Mouse (Mus musculus) gastrocnemius, postnatal 14 days (tissue): ENCODE measurements at regions not wholly inside any gene's neighbourhood (a gene's known extent, or its start where the extent isn't known, plus 50 kb on each side); places are given as distances from the start of the nearest gene placed in this dataset.

ENCODE experiments used
- DNase-seq: peaks from one replicate; pipeline ENCODE4 v3.0.0; 2021; ENCODE audit warnings: mixed read lengths
- intact Hi-C: fragments of 180-260 bp; cut with DNase I; formaldehyde crosslinking; loops from one replicate; pipeline ENCODE4 v1.15.1; 2025; ENCODE audit warnings: low total_unique reads

DNA sequence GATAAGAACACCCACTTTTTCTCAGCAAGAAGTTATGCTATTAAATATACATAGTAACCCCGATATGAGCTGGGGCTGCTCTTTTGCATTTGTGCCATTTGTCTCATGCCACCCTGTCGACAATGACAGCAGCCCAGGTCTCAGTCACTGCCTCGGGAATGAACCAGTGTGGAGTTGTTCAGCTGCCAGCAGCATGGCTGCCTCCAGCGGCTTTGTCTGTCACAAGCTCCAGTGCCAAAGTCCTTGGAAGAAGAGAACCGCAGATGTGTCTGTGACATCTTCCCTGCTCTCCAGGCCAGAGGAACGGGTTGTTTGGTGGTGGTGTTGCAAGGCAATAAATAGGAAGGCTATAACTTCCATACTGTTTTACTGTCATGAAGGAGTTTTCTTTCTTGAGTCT lies 130.7 kb downstream of the Cep170 start:
- intact Hi-C loops, result no loop called here

DNA sequence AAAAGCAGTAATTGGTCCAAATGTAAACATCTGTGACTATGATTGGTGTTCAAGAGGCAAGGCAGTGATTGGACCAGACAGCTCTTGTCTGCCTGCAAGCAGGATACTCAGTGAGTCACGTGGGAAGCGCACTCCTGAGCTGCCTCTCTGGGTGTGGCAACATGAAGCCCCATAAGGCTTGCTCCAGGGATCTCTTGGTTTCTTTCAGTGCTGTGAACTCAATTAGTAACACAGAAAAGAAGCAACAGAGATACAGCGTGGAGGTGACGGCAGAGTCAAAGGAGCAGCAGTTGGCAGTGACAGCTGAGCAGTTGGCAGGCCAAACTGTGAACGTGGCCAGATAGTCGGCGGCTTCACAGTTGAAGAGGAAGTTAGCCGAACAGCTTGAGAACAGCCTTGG lies 131.9 kb downstream of the Cep170 start:
- DNase-seq, result peak; percentile 17
- intact Hi-C loops, result no loop called here

More for the DNA sequence above, 130.7 kb downstream of the Cep170 start:
- DNase-seq, result no peak

DNA sequence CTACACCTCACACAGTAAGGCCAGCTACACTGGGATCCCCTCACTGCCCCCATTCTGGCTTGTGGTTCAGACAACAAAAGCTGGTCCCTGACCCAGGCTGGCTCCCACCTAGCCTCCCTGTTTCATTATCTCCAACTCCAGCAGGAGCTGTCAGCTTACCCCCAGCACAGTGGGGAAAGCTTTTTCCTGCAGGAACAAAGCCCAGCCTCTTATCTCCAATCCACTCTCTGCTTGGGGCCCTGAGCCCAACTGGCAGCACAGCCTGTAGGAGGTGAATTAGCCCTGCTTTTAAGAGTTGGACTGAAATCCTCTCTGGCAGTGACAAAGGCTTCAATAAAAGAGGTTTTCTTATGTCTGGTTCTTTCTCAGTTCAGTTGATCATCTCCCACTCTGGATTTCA lies 138.7 kb downstream of the Cep170 start:
- no peak for DNase-seq
- intact Hi-C loops, result no loop called here

DNA sequence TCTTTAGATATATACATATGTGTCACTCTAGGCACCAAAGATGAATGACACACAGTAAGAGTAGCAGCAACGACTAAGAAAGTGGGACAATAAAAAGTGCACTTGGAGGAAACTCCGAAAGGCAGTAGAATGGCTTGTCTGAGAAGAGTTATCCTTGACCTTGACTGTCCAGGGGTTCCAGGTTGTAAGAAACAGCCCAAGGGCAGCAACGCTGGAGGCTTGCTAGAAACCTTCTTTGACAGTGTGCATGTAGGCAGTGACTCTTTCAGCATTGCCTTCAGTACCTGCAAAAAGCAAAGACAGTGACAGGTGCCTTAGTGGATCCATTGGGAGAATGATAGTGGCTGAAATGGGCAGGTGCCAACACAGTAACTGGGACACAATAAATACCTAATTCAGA lies 142.8 kb downstream of the Cep170 start:
- intact Hi-C loops, result no loop called here
- no peak for DNase-seq

DNA sequence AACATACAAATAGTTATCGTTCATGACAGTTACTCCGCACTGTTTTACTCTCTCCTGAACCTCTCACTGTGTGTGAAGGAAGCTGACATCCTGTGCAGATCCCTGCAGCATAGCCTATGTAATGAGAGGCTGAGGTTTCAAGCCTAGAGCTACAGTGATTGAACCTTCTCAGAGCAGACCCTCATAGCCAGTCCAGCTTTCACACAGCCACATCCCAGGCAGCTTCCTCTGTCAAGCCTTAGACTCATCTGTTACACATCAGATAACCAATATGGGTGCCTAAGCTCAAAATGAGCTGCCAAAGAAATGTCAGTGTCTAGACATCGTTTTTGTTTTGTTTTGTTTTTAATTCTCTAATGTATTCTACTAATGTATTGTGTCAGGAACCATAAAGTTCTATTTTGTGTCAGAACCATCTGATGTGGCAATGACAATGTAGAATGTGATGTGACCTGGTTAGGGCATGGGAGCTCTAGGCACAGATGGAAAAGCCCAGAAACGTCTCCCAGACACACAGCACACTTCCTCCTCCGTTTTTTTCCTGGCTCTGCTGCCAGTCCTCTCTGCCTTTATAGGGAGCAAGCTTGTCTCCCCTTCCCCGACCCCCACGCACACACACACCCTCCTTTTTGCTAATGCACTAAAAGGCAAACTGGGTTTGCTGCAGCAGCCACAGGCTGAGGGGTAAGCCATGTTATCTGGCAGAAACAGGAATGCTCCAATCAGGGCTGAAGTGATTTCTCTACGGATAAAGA lies 146.1 kb downstream of the Cep170 start:
- DNase-seq, result no peak
- intact Hi-C loops, result no loop called here

DNA sequence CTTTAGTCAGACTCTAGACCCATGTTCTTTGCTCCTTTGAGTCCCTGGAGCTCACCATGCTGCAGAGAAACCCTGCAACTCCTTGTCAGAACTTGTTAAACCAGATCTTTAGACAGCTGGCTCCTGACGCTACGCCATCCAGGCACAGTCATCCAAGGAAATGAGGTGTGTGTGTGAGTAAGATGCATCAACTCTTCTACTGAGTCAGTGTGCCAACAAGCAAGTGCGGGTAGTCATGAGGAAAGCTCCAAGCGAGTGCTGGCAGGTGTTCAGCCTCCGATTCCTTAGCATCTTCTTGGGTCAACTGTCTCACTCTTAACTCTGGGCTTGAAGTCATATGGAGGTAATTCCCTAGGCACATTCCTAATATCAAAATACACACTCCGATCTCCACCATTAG lies 153.6 kb downstream of the Cep170 start:
- no peak for DNase-seq
- intact Hi-C loops, result no loop called here

DNA sequence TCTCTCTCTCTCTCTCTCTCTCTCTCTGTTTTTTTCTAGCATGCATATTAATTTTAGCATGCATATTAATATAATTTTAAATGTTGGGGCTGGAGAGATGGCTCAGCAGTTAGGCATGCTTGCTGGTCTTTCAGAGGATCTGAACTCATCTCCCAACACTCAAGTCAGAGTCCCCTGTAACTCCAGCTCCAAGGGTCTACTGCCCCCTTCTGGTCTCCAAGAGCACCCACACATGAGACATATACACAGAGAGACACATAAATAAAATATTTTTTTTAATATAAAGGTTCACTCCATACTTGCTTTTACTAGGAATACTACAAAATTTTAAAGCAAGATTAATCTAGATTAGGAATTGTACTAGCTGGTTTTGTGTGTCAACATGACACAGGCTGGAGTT lies 155.2 kb downstream of the Cep170 start:
- DNase-seq, result no peak
- intact Hi-C loops, result no loop called here

DNA sequence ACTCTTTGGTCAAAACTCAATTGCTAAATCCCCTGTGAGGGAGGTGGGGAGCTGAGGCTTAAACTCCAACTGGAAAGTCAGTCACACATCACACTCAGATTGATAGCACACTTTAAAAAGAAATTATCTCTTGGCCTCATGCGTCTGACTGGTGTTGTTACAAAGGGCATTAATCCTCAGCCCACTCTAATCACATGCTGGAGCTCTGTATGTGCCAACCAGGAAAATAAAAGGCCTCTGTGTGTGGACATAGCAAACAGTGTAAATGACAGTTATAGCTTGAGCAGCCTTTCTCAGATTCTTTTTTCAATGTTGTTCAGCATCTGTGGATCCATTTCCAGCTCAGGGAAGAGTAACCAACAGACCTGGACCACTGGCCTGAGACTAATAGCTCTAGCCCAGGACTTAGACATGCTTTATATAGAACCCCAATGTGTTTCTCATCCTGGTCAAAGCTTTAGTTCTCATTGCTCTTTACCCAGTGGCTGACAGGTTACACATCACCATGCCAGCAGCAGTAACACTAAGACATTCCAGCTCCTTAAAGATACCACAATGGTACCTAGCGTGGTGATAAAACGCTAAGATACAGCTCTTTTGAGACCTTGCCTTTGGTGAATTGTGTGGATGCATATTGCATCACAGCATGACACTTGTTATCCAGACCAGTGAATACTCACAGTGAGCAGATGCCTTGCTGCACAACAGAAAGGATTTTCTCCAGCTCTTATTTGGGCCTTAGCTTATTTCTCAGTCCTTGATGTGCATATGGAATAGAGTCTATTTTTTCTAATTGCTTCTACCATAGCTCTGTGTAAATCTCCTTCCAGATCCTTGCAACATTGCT lies 158.2 kb downstream of the Cep170 start:
- intact Hi-C loops, result no loop called here
- no peak for DNase-seq

DNA sequence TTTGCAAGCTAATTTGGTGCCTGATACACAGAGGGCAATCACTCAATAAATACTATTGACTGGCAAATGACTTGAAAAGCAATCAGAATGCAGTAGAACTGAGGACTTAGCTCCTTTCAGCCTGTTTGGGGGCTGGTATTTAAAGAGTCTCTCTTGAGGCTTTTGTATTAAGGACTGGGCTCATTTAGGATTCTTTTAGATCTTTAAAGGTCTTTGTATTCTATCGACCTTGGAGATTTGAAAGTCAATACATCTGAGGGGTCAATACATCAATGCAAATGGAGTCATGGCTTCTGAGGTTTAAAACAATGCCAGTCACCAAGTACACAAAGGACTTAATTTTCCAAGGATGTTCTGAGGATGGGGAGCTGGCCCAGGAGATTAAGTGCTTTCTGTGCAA lies 169.6 kb downstream of the Cep170 start:
- DNase-seq, result no peak
- intact Hi-C loops, result no loop called here

DNA sequence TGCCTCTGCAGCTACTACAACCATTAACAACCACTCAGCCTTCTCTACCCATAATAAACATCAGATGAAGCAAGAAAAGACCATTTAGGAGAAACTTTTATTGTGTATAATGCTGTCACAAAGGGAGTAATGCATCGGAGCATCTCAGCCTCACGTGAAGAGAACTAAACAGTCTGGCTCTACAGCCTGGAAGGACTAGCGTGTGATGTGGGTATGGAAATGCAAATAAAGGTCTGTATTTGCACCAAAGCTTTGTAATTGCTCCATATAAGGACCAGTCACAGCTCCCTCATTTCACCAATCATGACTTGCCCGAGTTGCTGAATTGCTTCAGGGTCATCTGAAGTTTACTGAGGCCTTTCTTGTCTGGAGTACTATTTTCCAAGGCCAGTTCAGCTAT lies 190.7 kb downstream of the Cep170 start:
- no peak for DNase-seq
- intact Hi-C loops, result no loop called here

DNA sequence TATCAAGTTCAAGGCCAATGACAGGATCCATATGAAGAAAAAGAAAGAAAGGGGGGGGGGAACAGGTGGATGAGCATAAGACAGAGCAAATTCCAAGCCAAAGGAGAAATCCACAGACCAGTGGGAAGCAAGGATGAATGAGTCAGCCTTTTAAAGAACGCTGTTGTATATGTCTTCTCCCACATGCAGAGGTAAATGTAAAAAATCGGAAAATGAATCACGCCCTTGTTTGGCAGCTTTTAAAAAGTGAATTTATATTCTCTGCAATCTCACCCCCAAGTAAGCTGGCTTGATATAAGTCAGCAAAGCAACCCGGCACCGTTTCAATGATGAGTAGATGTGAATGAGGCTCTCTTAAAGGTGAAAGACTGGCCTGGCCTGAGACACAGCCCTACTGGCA lies 191.7 kb downstream of the Cep170 start:
- intact Hi-C loops, result no loop called here
- no peak for DNase-seq

DNA sequence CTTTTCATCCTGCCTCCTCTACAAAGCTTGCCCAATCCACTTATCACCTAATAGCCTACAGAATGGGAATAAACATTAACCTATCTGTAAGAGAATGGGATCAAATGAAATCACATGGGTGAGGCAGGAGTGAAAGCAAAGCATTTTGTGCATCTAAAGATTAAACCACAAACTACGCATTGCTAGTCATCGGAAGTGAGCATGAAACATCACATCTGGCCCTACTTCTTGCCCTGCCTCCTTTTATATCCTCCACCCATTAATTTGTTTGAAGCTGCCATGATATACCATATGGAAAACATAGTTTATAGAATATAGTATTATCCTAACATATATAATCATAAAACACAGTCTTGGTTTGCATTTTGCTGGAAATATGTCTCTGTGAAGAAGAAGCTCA lies 192.6 kb downstream of the Cep170 start:
- intact Hi-C loops, result no loop called here

DNA sequence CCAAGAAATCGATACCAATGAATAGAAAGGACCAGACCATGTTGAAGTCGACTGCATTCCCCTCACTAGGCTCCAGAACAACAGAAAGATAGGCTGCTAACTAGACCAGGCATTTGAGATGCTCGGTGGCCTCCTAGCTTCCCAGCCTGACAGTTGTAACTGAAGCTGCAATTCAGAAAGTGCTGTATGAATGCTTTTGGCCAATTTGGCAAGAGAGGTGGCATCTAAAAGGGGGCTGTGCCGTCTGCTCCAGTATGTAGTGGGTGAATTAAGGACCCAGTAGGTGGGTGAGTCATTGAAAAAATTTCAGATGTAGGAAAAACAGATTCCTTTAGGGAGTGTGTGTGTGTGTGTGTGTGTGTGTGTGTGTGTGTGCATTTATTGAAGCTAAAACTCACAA lies 195.0 kb downstream of the Cep170 start:
- intact Hi-C loops, result no loop called here
- DNase-seq, result no peak

More for the DNA sequence above, 192.6 kb downstream of the Cep170 start:
- no peak for DNase-seq

DNA sequence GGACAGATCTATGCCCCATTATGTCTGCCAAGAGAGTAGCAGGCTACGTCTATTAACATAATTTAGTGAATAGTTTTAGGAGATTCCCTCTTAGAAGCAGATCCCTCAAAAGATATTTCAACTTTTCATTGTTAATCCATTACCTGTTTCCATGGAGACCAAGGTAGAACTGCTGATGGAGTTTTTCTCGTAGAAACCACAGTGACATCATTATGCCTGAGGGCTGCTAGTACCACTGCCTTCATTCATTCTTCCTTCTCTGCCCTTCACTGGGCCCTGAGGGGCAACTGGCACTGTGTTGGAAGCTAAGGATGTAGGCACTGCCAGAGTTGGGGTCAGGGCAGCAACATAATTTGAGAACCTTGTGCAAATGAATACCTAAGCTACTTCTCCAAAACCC lies 198.2 kb downstream of the Cep170 start:
- no peak for DNase-seq
- intact Hi-C loops, result no loop called here

DNA sequence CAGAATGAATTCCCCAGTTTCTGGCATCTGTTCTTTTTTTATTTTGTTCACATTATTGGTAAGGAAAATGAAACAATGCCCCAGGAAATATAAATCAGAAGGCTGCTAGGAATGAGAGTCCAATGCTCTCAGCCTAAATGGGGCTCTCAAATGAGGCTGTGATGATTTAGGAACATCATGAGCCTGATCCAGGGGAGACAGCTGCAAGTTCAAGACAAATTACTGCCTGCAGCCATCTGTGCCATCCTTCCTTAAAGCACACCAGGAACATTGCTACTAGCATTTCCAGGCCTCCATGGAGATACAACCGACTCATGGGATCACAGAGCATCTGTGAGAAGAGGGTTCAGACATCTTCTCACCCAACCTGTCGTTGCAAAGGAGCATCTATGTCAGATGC lies 219.6 kb downstream of the Cep170 start:
- intact Hi-C loops, result no loop called here
- DNase-seq, result no peak

DNA sequence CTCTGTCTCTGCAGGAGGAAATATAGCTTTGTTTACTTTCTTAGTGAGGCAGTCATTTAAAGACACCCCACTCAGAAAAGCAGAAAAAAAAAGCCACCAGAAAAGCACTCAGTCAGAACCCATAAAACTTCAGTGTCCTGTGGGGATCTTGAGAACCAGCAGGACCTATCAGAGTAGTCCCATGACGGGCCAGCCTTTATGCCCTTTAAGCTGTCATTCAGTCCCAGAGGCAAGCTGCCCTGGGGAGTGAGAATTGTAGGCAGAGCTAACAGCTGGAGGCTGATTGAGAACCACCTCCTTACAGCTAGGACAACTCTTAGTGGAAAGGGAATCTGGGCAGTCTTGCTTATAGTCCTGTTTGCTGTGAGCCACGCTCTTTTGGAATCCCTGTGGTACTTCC lies 225.7 kb downstream of the Cep170 start:
- no peak for DNase-seq
- intact Hi-C loops, result no loop called here

DNA sequence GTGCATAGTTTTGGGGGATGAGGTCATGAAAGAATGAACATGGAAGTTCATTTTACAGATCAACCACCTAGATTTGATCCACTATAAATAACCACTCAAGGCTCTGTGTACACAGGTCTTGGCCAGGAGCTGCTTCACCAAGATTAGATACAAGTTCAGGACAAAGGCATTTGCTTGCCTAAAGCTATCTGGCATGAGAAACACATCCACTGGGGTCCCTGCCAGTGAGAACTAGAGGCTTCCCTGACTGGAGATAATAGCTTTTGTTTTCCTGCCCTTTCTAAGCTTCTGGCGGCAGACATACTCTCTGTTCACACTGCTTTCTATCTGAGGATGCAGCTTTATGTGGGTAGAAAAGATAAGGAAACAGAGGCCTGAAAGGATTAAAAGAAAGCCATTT lies 240.2 kb downstream of the Cep170 start:
- intact Hi-C loops, result no loop called here
- no peak for DNase-seq

DNA sequence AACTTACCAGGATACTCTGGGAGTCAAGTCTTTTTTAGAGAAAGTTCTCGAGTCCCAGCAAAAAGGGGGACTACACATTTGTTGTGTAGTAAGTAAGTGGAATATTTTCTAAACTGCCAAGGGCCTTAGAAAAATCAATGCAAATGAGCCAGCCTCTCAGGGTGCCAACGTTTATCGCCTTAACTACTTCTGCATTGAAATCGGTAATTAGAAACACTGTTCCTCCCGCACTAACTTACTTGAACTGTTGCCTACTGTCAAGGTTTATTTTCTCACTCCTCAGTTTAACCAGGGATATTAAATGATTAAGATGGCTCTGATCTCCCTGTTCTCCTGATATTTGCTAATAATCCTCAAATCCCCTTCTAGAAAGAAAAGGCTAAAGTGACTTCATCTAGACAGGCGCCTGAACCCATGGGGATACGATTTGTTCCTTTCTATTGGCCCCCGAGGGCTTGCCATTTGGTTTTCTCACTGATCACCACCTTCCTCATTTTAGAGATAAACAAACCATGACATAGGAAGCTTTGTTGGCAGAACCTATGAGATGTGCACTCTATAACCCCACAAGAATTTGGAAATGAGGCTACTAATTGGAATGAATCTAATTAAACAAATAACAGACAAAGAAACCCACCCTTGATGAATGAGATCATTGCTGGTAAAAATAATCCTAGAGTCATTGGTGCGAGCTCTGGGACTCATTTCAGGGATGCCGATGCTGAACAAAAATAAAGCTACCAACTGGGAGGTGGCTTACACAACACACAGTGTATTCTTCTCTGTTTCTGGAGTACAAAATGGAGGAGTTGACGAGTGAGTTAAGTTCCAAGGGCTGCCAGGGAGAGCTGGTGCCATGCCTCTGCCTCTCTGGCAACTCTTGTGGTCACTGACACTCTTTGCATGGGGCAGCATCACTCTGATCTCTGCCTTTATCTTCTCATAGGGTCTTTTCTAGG lies 255.1 kb downstream of the Cep170 start:
- no peak for DNase-seq
- intact Hi-C loops, result no loop called here

DNA sequence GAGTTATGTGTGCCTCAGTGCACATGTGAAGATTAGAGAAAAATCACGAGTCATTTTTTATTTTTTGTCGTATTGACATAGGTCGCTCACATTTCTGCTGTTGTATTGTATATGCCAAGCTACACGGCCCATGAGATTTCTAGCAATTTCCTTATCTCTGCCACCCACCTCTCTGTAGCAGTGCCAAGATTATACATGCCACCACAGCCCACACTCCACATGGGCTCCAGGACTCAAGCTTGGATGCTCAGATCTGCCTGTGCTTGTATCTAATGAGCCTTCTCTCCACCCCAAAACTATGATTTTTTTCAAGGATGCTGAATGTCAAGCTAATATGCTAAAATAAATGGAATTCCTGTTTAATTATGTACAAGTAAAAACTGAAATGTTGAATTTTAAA lies 259.3 kb upstream of the Pld5 start:
- intact Hi-C loops, result no loop called here
- DNase-seq, result no peak

DNA sequence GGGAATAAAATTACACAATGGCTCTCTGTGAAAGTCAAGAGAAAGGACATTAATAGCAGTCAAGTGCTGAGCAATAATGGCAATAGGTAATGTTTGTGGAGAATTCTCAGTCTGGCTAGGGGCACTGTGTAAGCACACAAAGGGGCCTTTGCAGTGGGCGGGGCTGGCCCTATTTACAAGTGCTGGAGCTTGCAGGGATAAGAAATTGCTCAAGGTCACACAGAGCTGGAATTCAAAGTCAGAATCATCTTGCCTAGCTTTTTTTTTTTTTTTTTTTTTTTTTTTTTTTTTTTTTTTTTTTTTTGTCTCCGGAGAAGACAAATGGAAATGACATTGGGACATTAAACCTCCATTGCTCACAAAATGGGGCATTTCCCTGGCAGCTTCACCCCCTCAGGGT lies 253.9 kb upstream of the Pld5 start:
- no peak for DNase-seq
- intact Hi-C loops, result no loop called here
